Comparison of ENCODE assay signal across 24 mouse cellular contexts in genomic region chr2:44638157-44638556, GRCm38 (mm10).
DNase-seq lines count a peak whose midpoint lies in the region; ATAC-seq lines count a peak whose summit lies in the region.
"Had no signal": no experiment of that assay in that cellular context is flagged by ENCODE, and none has a peak within 500 bp of the region (broad histone marks: within the 10 kb centered on the region; RNA-seq: fewer than 3 reads in every experiment).

No protein-coding gene starts in this region.

- H3K27ac ChIP-seq in forebrain, embryonic 15.5 days (replicated peaks), result no peak overlapping the region
- H3K27ac ChIP-seq in forebrain, embryonic 12.5 days, result no peak overlapping the region
- no peak overlapping the region for H3K27ac ChIP-seq in midbrain, embryonic 14.5 days (replicated peaks; ENCODE audit: low read depth, low read length)
- no peak overlapping the region for H3K27ac ChIP-seq in midbrain, embryonic 16.5 days (ENCODE audit: low read length)
- H3K27ac ChIP-seq in neural tube, embryonic 15.5 days (replicated peaks), result peak overlapping the region; percentile 37; the same call in 1 of the 2 replicates
- H3K27ac ChIP-seq: embryonic facial prominence, embryonic 10.5 days; embryonic facial prominence, embryonic 13.5 days; gastrocnemius, adult 2 months; hindbrain, embryonic 12.5 days; hindbrain, embryonic 15.5 days had no signal

- H3K36me3 ChIP-seq in forebrain, embryonic 15.5 days, result no peaks in the 10 kb centered on the region
- no peaks in the 10 kb centered on the region for H3K36me3 ChIP-seq in forebrain, embryonic 12.5 days (replicated peaks)
- no peaks in the 10 kb centered on the region for H3K36me3 ChIP-seq in midbrain, embryonic 14.5 days (ENCODE audit: control insufficient read depth, insufficient read depth, low read length)
- no peaks in the 10 kb centered on the region for H3K36me3 ChIP-seq in midbrain, embryonic 16.5 days (ENCODE audit: control insufficient read depth, insufficient read depth, low read length)
- no peaks in the 10 kb centered on the region for H3K36me3 ChIP-seq in neural tube, embryonic 15.5 days
- H3K36me3 ChIP-seq: embryonic facial prominence, embryonic 10.5 days; embryonic facial prominence, embryonic 13.5 days; hindbrain, embryonic 12.5 days; hindbrain, embryonic 15.5 days had no signal

- H3K4me2 ChIP-seq in forebrain, embryonic 15.5 days (replicated peaks), result no peak overlapping the region
- H3K4me2 ChIP-seq in forebrain, embryonic 12.5 days, result no peak overlapping the region
- no peak overlapping the region for H3K4me2 ChIP-seq in midbrain, embryonic 14.5 days (ENCODE audit: low read length)
- H3K4me2 ChIP-seq in midbrain, embryonic 16.5 days (ENCODE audit: low read length), result no peak overlapping the region
- no peak overlapping the region for H3K4me2 ChIP-seq in neural tube, embryonic 15.5 days
- H3K4me2 ChIP-seq: embryonic facial prominence, embryonic 13.5 days; heart, embryonic 11.5 days; hindbrain, embryonic 12.5 days; hindbrain, embryonic 15.5 days had no signal

- no peak overlapping the region for H3K9ac ChIP-seq in forebrain, embryonic 15.5 days (replicated peaks)
- H3K9ac ChIP-seq in forebrain, embryonic 12.5 days, result no peak overlapping the region
- no peak overlapping the region for H3K9ac ChIP-seq in midbrain, embryonic 14.5 days (replicated peaks; ENCODE audit: low read length)
- H3K9ac ChIP-seq in midbrain, embryonic 16.5 days (ENCODE audit: low read depth, low read length), result no peak overlapping the region
- H3K9ac ChIP-seq in neural tube, embryonic 15.5 days (replicated peaks), result no peak overlapping the region
- H3K9ac ChIP-seq: embryonic facial prominence, embryonic 13.5 days; hindbrain, embryonic 12.5 days; hindbrain, embryonic 15.5 days had no signal

- WGBS in forebrain, embryonic 15.5 days, result 54% methylated on average over 4 of the region's 4 CpGs
- WGBS in forebrain, embryonic 12.5 days, result 62% methylated on average over 4 of the region's 4 CpGs
- WGBS in midbrain, embryonic 14.5 days, result 58% methylated on average over 4 of the region's 4 CpGs
- 59% methylated on average over 4 of the region's 4 CpGs for WGBS in midbrain, embryonic 16.5 days
- WGBS in neural tube, embryonic 15.5 days, result 58% methylated on average over 4 of the region's 4 CpGs

- no peaks in the 10 kb centered on the region for H3K27me3 ChIP-seq in forebrain, embryonic 15.5 days
- H3K27me3 ChIP-seq in forebrain, embryonic 12.5 days, result no peaks in the 10 kb centered on the region
- H3K27me3 ChIP-seq in midbrain, embryonic 14.5 days (ENCODE audit: control insufficient read depth, insufficient read depth, low read length), result no peaks in the 10 kb centered on the region
- no peaks in the 10 kb centered on the region for H3K27me3 ChIP-seq in midbrain, embryonic 16.5 days (ENCODE audit: control insufficient read depth, insufficient read depth, low read depth, low read length)
- H3K27me3 ChIP-seq in neural tube, embryonic 15.5 days (replicated peaks), result no peaks in the 10 kb centered on the region
- H3K27me3 ChIP-seq: embryonic facial prominence, embryonic 13.5 days; hindbrain, embryonic 12.5 days; hindbrain, embryonic 15.5 days had no signal

- no peak overlapping the region for H3K4me3 ChIP-seq in forebrain, embryonic 15.5 days
- no peak overlapping the region for H3K4me3 ChIP-seq in forebrain, embryonic 12.5 days (replicated peaks)
- no peak overlapping the region for H3K4me3 ChIP-seq in midbrain, embryonic 14.5 days (replicated peaks; ENCODE audit: low read depth, low read length)
- no peak overlapping the region for H3K4me3 ChIP-seq in midbrain, embryonic 16.5 days (ENCODE audit: low read depth, low read length)
- H3K4me3 ChIP-seq in neural tube, embryonic 15.5 days (replicated peaks), result no peak overlapping the region
- H3K4me3 ChIP-seq: embryonic facial prominence, embryonic 10.5 days; embryonic facial prominence, embryonic 13.5 days; erythroblast, embryonic 14.5 days; gastrocnemius, adult 2 months; hindbrain, embryonic 12.5 days; hindbrain, embryonic 15.5 days had no signal

- peaks cover 10% of the 10 kb centered on the region for H3K4me1 ChIP-seq in forebrain, embryonic 15.5 days
- H3K4me1 ChIP-seq in forebrain, embryonic 12.5 days, result peaks cover 7% of the 10 kb centered on the region; the same call in 1 of the 2 replicates
- H3K4me1 ChIP-seq in midbrain, embryonic 14.5 days (ENCODE audit: control insufficient read depth, insufficient read depth, low read length), result peaks cover 2% of the 10 kb centered on the region; the same call in 1 of the 2 replicates
- H3K4me1 ChIP-seq in midbrain, embryonic 16.5 days (ENCODE audit: control insufficient read depth, insufficient read depth, low read length), result peaks cover 3% of the 10 kb centered on the region; the same call in 1 of the 2 replicates
- peaks cover 6% of the 10 kb centered on the region for H3K4me1 ChIP-seq in neural tube, embryonic 15.5 days
- H3K4me1 ChIP-seq: embryonic facial prominence, embryonic 10.5 days; embryonic facial prominence, embryonic 13.5 days; hindbrain, embryonic 12.5 days had no signal

- H3K9me3 ChIP-seq in forebrain, embryonic 15.5 days, result no peaks in the 10 kb centered on the region
- no peaks in the 10 kb centered on the region for H3K9me3 ChIP-seq in forebrain, embryonic 12.5 days
- H3K9me3 ChIP-seq in midbrain, embryonic 14.5 days (ENCODE audit: control insufficient read depth, low read length), result no peaks in the 10 kb centered on the region
- no peaks in the 10 kb centered on the region for H3K9me3 ChIP-seq in midbrain, embryonic 16.5 days (replicated peaks; ENCODE audit: control insufficient read depth, low read length, poor library complexity, severe bottlenecking)
- no peaks in the 10 kb centered on the region for H3K9me3 ChIP-seq in neural tube, embryonic 15.5 days (replicated peaks)
- H3K9me3 ChIP-seq: embryonic facial prominence, embryonic 10.5 days; embryonic facial prominence, embryonic 13.5 days; hindbrain, embryonic 12.5 days; hindbrain, embryonic 15.5 days had no signal

- DNase-seq in cerebellum, postnatal 10 days, result peak; percentile 16 to 17
- DNase-seq in cerebellum, postnatal 36 days, result no peak
- DNase-seq in midbrain, embryonic 14.5 days, result peak; percentile 33
- DNase-seq in thymus, postnatal 4 days, result no peak
- DNase-seq: adrenal gland, adult 8-10 months; adrenal gland, postnatal 25 days; cerebellum, adult 18-20 months; cerebellum, adult 9-10 months; cerebellum, postnatal 25 days; embryo, embryonic 11 days; gastrocnemius, adult 2 months; gastrocnemius, postnatal 14 days; heart, adult 11 months had no signal

- ATAC-seq in forebrain, embryonic 15.5 days (replicated peaks), result 0 out of 2 replicates have a peak, but pooled peaks have one; percentile 43
- no peak for ATAC-seq in forebrain, embryonic 12.5 days (ENCODE audit: low FRiP score)
- no peak for ATAC-seq in midbrain, embryonic 14.5 days (ENCODE audit: low FRiP score, low TSS enrichment)
- no peak for ATAC-seq in midbrain, embryonic 16.5 days
- no peak for ATAC-seq in neural tube, embryonic 15.5 days (ENCODE audit: low FRiP score)
- ATAC-seq: activated CD4-positive, CD25-positive, alpha-beta regulatory T cell, adult 4 months had no signal

Comparison
In these comparisons a context has a peak if more than half of its experiments do, and no peak if none do; other contexts are left out.
1. DNase-seq: peak in cerebellum, postnatal 10 days (2 of 2) and midbrain, embryonic 14.5 days (single experiment); none in cerebellum, postnatal 36 days (0 of 2) and thymus, postnatal 4 days (single experiment).